8 mouse cellular contexts compared by ENCODE assay signal in genomic region chrX:11614237-11614636, GRCm38 (mm10).
A peak's percentile ranks its signal among the peaks of the same experiment; 100 is the strongest.
DNase-seq lines count a peak whose midpoint lies in the region; ATAC-seq and TF ChIP-seq lines count a peak whose summit lies in the region.

No protein-coding gene starts in this region.

- ATAC-seq in liver, postnatal 0 days = no peak

- H3K36me3 ChIP-seq in liver, postnatal 0 days (replicated peaks; ENCODE audit: insufficient read depth, low read length) = no peaks in the 10 kb centered on the region

- H3K9ac ChIP-seq in liver, postnatal 0 days (replicated peaks) = no peak overlapping the region

- H3K4me1 ChIP-seq in liver, postnatal 0 days (ENCODE audit: insufficient read depth) = no peaks in the 10 kb centered on the region

- H3K9me3 ChIP-seq in liver, postnatal 0 days (ENCODE audit: low read length) = no peaks in the 10 kb centered on the region

- WGBS in liver, postnatal 0 days (ENCODE audit: insufficient replicate concordance) = 44% methylated on average over 8 of the region's 8 CpGs

- peak; percentile 22 to 53 for DNase-seq in adrenal gland, adult (ENCODE audit: inconsistent age in 2 of 2, low spot score in 1 of 2)
- DNase-seq in adrenal gland, adult 8-10 months = no peak
- peak; percentile 21 for DNase-seq in liver
- DNase-seq in liver, postnatal 0 days = no peak
- peak; percentile 3 for DNase-seq in heart, adult 8-10 months (ENCODE audit: low spot score)
- DNase-seq in kidney, postnatal 4 days = peak; percentile 76 to 81
- DNase-seq in frontal cortex, adult 2 months (ENCODE audit: extremely low spot score in 1 of 2, low spot score in 1 of 2) = no peak
- DNase-seq in natural killer cell, adult 2 months (ENCODE audit: low spot score in 2 of 2) = no peak

- no peaks in the 10 kb centered on the region for H3K27me3 ChIP-seq in liver, postnatal 0 days (ENCODE audit: insufficient read depth, low read length)

- TF ChIP-seq CTCF in liver, postnatal 0 days (IDR thresholded peaks at IDR 0.05; ENCODE audit: low read depth) = no peak

- H3K4me3 ChIP-seq in liver, postnatal 0 days (ENCODE audit: low read depth, low read length) = no peak overlapping the region

- no peak overlapping the region for H3K4me2 ChIP-seq in liver, postnatal 0 days (ENCODE audit: low read depth, low read length)

- TF ChIP-seq EP300 in liver, postnatal 0 days (IDR thresholded peaks at IDR 0.05; ENCODE audit: low read depth) = no peak

- no peak overlapping the region for H3K27ac ChIP-seq in liver, postnatal 0 days (ENCODE audit: low read depth)

Comparison
In these comparisons a context has a peak if more than half of its experiments do, and no peak if none do; other contexts are left out.
1. DNase-seq: peak in adrenal gland, adult (2 of 2), liver (single experiment), heart, adult 8-10 months (single experiment) and kidney, postnatal 4 days (2 of 2); none in adrenal gland, adult 8-10 months (single experiment), liver, postnatal 0 days (single experiment), frontal cortex, adult 2 months (0 of 2) and natural killer cell, adult 2 months (0 of 2).